Mouse (Mus musculus): ENCODE results near the gene Dirc2.

The Dirc2 gene

GRCm38 (mm10) chr16:35678476-35678875 lies 90.7 kb downstream of the Dirc2 start:
- DNase-seq, result no peak

DNA sequence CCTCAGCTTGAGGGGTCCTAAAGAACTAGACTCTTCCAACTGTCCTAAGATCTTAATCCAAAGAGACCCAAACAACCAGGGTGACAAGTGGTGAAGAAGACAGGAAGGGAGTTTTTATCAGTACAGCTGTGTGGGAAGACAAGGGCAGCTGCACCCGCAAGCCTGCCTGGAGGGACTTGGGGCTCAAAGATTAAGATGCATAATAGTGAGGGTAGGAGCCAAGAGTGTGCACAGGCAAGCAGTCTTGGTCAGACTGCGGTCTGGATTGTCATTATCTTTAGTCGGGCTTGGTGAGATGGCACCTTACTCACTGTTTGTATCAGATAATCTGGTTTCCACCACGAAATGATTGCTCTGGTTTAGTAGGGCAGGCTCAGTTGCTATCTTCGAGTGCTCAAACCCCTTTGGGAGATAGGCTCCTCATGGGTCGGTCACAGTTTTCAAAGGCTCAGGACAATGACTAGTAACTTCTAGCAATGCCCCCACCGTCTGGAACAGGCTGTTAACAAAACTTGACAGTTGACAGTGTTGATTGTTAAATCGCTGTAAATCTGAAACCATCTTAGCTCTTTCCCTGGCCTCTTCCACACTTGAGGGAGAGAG lies 91.5 kb downstream of the Dirc2 start:
- DNase-seq, result no peak

DNA sequence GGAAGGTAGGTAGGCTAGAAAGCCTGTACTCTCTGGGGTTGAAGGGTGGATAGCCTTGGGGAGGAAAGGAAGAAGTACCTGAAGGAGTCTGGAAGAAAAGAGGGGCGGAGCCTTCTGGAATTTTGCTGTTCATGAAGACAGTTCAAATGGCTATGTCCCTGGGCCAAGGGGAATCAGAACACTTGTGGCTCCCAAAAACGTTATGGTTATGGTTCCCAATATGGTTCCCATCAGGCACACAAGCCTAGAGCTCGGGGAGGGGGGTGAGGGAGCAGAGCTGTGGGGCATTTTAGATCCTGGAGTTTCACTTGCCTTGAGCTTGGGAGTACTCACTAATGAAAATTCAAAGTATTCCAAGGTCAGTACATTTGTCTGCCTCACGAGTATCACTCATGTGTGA lies 104.3 kb downstream of the Dirc2 start:
- DNase-seq, result no peak

- no peak for DNase-seq
Observed at GRCm38 (mm10) chr16:35663831-35664414, 105.2 kb downstream of the Dirc2 start.

DNA sequence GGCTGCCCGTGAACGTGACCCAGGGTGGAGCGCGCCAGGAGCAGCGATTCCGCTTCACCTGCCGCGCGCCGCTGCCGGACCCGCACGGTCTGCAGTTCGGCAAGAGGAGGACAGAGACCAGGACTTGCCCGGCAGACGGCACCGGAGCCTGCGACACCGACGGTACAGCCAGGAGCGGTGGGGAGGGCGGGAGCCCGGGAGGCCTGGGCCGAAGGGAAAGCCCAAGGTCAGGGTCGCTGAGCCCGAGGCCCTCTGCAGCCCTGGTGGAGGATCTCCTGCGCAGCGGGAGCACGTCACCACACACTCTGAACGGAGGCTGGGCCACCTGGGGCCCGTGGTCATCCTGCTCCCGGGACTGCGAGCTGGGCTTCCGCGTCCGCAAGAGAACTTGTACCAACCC lies 108.9 kb downstream of the Dirc2 start:
- peak; percentile 13 for DNase-seq

DNA sequence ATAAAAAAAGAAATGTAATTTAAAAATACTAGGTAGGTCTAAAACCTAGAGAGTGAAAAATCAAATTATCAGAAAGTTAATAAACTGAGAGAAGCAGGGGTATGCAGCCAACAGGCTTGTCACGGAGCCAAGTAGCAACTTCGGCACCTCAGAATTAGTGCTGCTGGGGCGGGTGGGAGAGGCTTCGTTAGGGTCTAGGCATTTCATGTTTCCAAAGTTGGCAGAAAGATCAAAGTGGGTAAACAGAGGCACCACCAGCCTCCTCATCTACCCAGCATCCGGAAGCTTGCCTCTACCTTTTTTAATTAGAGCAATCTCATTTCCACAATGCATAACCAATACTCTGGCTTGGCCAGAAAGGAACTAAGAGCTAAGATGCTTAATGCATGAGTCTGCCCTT lies 115.2 kb downstream of the Dirc2 start:
- no peak for DNase-seq

GRCm38 (mm10) chr16:35652706-35653105 lies 116.5 kb downstream of the Dirc2 start:
- no peak for DNase-seq

DNA sequence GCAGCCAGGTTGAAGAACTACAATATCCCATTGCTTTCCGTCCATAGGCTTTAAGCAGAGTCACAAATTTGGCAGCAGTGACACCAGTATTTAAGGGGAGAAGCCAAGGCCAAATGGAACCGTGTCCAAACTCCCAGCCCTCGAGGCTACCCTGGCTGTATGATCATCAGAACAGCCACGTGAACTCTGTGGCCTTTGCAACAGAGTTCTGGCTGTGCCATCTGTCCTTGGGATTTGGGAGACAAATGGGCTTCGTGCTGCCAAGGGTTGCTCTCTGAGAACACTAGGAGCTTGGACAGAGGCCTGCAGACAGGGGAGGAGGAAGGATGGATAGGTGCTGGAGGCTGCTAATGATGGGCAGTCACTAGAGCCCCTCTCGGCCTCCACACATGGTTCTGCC lies 117.0 kb downstream of the Dirc2 start:
- no peak for DNase-seq

GRCm38 (mm10) chr16:35648862-35649261 lies 120.3 kb downstream of the Dirc2 start:
- DNase-seq, result no peak

All from kidney, adult 18-20 months (tissue).